Mouse (Mus musculus): ENCODE results near the gene Olfr954. TPM values are rescaled to one million over a fixed set of nuclear protein-coding genes. Genes with fewer than 3 reads are reported as not detected.

Olfr954 gene
- not detected for polyA plus RNA-seq (2014; fragmentation: Illumina TruSeq; extraction: RNeasy Lipid Tissue Mini Kit (QIAGEN cat#74804); ENCODE audit: low read depth, low replicate concordance)

DNA sequence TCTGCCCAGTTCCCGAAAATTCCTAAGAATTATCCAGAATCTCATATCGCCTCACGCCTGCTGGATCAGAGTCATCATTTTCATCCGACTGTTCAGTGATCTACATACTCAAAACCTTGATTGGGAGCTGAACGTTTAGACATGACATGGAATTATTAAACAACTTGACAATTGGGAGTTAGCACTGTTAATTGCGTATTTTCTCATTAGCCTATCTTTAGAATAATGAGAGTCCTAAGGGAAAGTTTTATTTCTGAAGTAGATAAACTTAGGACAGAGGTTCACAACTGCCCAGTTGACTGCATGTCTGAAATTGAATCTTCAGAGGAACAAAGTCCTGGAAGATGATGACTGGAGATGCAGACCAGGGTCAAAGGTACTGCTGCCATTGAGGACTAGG is at the start of gene Olfr954:
Gene Olfr954, plus strand, starts transcription at position 301 of the 400 bp plus-strand sequence.

DNA sequence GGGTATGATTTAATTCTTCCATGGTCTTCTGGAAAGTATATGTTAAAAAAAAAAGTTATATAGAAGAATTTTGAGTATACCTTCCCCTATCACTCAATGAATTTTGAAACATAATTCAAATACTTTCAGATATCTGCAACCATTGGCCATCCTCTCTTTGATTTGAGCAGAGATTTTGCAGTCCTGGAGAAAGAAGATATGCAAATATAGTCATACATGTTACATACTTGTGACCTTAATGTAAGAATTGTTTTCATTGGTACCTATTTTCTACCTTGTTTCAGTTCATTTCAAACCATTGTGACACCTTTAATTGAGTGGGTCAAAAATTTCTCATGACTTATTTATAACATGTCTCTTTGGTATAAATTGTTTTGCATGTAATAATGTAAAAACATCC is 29.5 kb upstream of the Olfr954 start, which contains the start of gene Olfr952:
Gene Olfr952, minus strand, starts transcription at position 101 of the 400 bp plus-strand sequence.

DNA sequence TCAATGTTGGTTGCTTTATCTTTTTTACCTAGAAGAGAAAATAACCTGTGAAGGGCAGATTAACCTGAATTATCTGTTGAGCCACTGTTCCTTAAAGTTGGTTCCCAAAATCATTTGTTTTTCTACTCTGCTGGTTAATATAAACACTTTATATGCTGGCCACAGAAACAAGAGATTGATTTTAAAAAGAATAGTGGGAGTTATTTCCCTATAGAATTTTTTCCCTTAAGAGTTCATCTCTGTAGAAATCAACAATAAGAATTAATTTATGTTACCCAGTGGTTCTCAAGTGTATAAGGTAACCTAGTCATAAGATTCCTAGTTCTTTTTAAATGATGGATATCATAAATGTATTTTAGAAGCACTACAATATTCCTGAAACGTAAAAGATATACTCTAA is 15.3 kb downstream of the Olfr954 start, which contains the start of gene Olfr955:
Gene Olfr955, minus strand, starts transcription at position 101 of the 400 bp plus-strand sequence.

DNA sequence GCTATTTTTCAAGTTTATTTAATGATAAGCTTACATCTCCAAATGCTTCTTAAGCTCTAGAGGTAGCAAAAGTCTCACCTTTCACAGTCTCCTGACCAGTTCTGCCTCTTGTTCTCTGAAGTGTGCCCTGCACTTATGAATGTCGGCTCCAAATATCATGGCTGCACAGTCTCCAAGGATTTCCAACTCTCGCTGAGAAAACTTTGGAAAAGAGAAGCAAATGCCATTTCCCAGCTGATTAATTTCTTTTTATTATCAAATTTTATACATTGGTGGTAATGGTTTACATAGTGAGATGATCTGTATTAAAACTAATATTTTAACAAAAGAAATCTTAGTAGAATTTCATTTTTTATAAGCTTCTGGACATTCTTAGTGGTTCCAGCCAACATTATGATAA is 37.4 kb downstream of the Olfr954 start, which contains the start of gene Olfr44:
Gene Olfr44, minus strand, starts transcription at position 101 of the 400 bp plus-strand sequence.

Other genes starting within 250 kb of the Olfr954 start
- gene Olfr1537, start 206.7 kb upstream of the Olfr954 start, polyA plus RNA-seq (2014; fragmentation: Illumina TruSeq; extraction: RNeasy Lipid Tissue Mini Kit (QIAGEN cat#74804); ENCODE audit: low read depth, low replicate concordance), result not detected
- not detected for gene Olfr945, start 179.9 kb upstream of the Olfr954 start, polyA plus RNA-seq (2014; fragmentation: Illumina TruSeq; extraction: RNeasy Lipid Tissue Mini Kit (QIAGEN cat#74804); ENCODE audit: low read depth, low replicate concordance)
- gene Olfr948, start 130.7 kb upstream of the Olfr954 start, polyA plus RNA-seq (2014; fragmentation: Illumina TruSeq; extraction: RNeasy Lipid Tissue Mini Kit (QIAGEN cat#74804); ENCODE audit: low read depth, low replicate concordance), result not detected
- not detected for gene Olfr951, start 69.3 kb upstream of the Olfr954 start, polyA plus RNA-seq (2014; fragmentation: Illumina TruSeq; extraction: RNeasy Lipid Tissue Mini Kit (QIAGEN cat#74804); ENCODE audit: low read depth, low replicate concordance)
- not detected for gene Olfr952, start 29.6 kb upstream of the Olfr954 start, polyA plus RNA-seq (2014; fragmentation: Illumina TruSeq; extraction: RNeasy Lipid Tissue Mini Kit (QIAGEN cat#74804); ENCODE audit: low read depth, low replicate concordance)
- gene Olfr955, start 15.2 kb downstream of the Olfr954 start, polyA plus RNA-seq (2014; fragmentation: Illumina TruSeq; extraction: RNeasy Lipid Tissue Mini Kit (QIAGEN cat#74804); ENCODE audit: low read depth, low replicate concordance), result not detected
- not detected for gene Olfr44, start 37.3 kb downstream of the Olfr954 start, polyA plus RNA-seq (2014; fragmentation: Illumina TruSeq; extraction: RNeasy Lipid Tissue Mini Kit (QIAGEN cat#74804); ENCODE audit: low read depth, low replicate concordance)
- gene Olfr957, start 59.1 kb downstream of the Olfr954 start, polyA plus RNA-seq (2014; fragmentation: Illumina TruSeq; extraction: RNeasy Lipid Tissue Mini Kit (QIAGEN cat#74804); ENCODE audit: low read depth, low replicate concordance), result not detected
- gene Olfr958, start 97.4 kb downstream of the Olfr954 start, polyA plus RNA-seq (2014; fragmentation: Illumina TruSeq; extraction: RNeasy Lipid Tissue Mini Kit (QIAGEN cat#74804); ENCODE audit: low read depth, low replicate concordance), result not detected
- not detected for gene Olfr959, start 118.9 kb downstream of the Olfr954 start, polyA plus RNA-seq (2014; fragmentation: Illumina TruSeq; extraction: RNeasy Lipid Tissue Mini Kit (QIAGEN cat#74804); ENCODE audit: low read depth, low replicate concordance)
- 27.7 TPM for gene AW551984, start 147.7 kb downstream of the Olfr954 start, polyA plus RNA-seq (2014; fragmentation: Illumina TruSeq; extraction: RNeasy Lipid Tissue Mini Kit (QIAGEN cat#74804); ENCODE audit: low read depth, low replicate concordance)
- not detected for gene Olfr148, start 154.0 kb downstream of the Olfr954 start, polyA plus RNA-seq (2014; fragmentation: Illumina TruSeq; extraction: RNeasy Lipid Tissue Mini Kit (QIAGEN cat#74804); ENCODE audit: low read depth, low replicate concordance)
- not detected for gene Olfr960, start 164.7 kb downstream of the Olfr954 start, polyA plus RNA-seq (2014; fragmentation: Illumina TruSeq; extraction: RNeasy Lipid Tissue Mini Kit (QIAGEN cat#74804); ENCODE audit: low read depth, low replicate concordance)
- not detected for gene Olfr961, start 188.4 kb downstream of the Olfr954 start, polyA plus RNA-seq (2014; fragmentation: Illumina TruSeq; extraction: RNeasy Lipid Tissue Mini Kit (QIAGEN cat#74804); ENCODE audit: low read depth, low replicate concordance)
- not detected for gene Olfr963, start 210.5 kb downstream of the Olfr954 start, polyA plus RNA-seq (2014; fragmentation: Illumina TruSeq; extraction: RNeasy Lipid Tissue Mini Kit (QIAGEN cat#74804); ENCODE audit: low read depth, low replicate concordance)